Mouse (Mus musculus): ENCODE measurements around the gene Snx21. TPM values are rescaled to one million over a fixed set of nuclear protein-coding genes. Genes with fewer than 3 reads are reported as not detected.
A peak's percentile ranks its signal among the peaks of the same experiment; 100 is the strongest.

Gene Snx21
- polyA plus RNA-seq, 1 experiment = 19.5 TPM

GRCm38 (mm10) chr2:164783926-164784581 is 1.6 kb upstream of the Snx21 start:
- Histone ChIP-seq H3K79me2 (ENCODE audit: control insufficient read depth, insufficient read depth) (peaks cover 9% of the 10 kb centered on the region), H3K27me3 (ENCODE audit: control insufficient read depth, insufficient read depth, insufficient read length) (no peaks in the 10 kb centered on the region), H3K4me3 (ENCODE audit: insufficient read depth, poor library complexity, severe bottlenecking) (no peak overlapping the region), H3K36me3 (ENCODE audit: control insufficient read depth, insufficient read depth) (peaks cover 12% of the 10 kb centered on the region), H3K79me3 (ENCODE audit: low read depth) (no peaks in the 10 kb centered on the region), H3ac (ENCODE audit: control insufficient read depth, insufficient read length, low read depth) (no peak overlapping the region)
- TF ChIP-seq USF1 (IDR thresholded peaks at IDR 0.05; ENCODE audit: low read depth) (no peak), CEBPB (IDR thresholded peaks at IDR 0.05; ENCODE audit: low read depth) (no peak), MYOD1 (IDR thresholded peaks at IDR 0.05; ENCODE audit: control insufficient read depth, insufficient read length, low read depth) (no peak), MYOG (IDR thresholded peaks at IDR 0.05; ENCODE audit: control insufficient read depth, extremely low read depth, insufficient read length) (no peak), MAX (IDR thresholded peaks at IDR 0.05) (no peak), CTCF (IDR thresholded peaks at IDR 0.05; ENCODE audit: control insufficient read depth, insufficient read depth, insufficient read length) (no peak), FOSL1 (IDR thresholded peaks at IDR 0.05; ENCODE audit: insufficient read depth, low read length, poor library complexity, severe bottlenecking) (no peak)

GRCm38 (mm10) chr2:164784869-164785420 is 678 bp upstream of the Snx21 start:
- H3K4me3 ChIP-seq (ENCODE audit: insufficient read depth, poor library complexity, severe bottlenecking) = peak overlapping the region; percentile 45
- H3K79me2 ChIP-seq (ENCODE audit: control insufficient read depth, insufficient read depth) = peaks cover 9% of the 10 kb centered on the region

GRCm38 (mm10) chr2:164786388-164786885 is 814 bp downstream of the Snx21 start:
- peak overlapping the region; percentile 45 for H3K4me3 ChIP-seq (ENCODE audit: insufficient read depth, poor library complexity, severe bottlenecking)
- H3ac ChIP-seq (ENCODE audit: control insufficient read depth, insufficient read length, low read depth) = peak overlapping the region; percentile 64
- H3K79me2 ChIP-seq (ENCODE audit: control insufficient read depth, insufficient read depth) = peaks cover 9% of the 10 kb centered on the region
- H3K36me3 ChIP-seq (ENCODE audit: control insufficient read depth, insufficient read depth) = peaks cover 35% of the 10 kb centered on the region
- no peaks in the 10 kb centered on the region for H3K27me3 ChIP-seq (ENCODE audit: control insufficient read depth, insufficient read depth, insufficient read length)
- no peak for TF ChIP-seq CTCF (IDR thresholded peaks at IDR 0.05; ENCODE audit: control insufficient read depth, insufficient read depth, insufficient read length)
- TF ChIP-seq CEBPB (IDR thresholded peaks at IDR 0.05; ENCODE audit: low read depth) = no peak
- no peak for TF ChIP-seq MYOG (IDR thresholded peaks at IDR 0.05; ENCODE audit: control insufficient read depth, extremely low read depth, insufficient read length)
- no peak for TF ChIP-seq USF1 (IDR thresholded peaks at IDR 0.05; ENCODE audit: low read depth)
- no peak for TF ChIP-seq FOSL1 (IDR thresholded peaks at IDR 0.05; ENCODE audit: insufficient read depth, low read length, poor library complexity, severe bottlenecking)
- TF ChIP-seq MYOD1 (IDR thresholded peaks at IDR 0.05; ENCODE audit: control insufficient read depth, insufficient read length, low read depth) = no peak
- no peak for TF ChIP-seq MAX (IDR thresholded peaks at IDR 0.05)
- H3K79me3 ChIP-seq (ENCODE audit: low read depth) = no peaks in the 10 kb centered on the region

More at GRCm38 (mm10) chr2:164784869-164785420, 678 bp upstream of the Snx21 start:
- Histone ChIP-seq H3K27me3 (ENCODE audit: control insufficient read depth, insufficient read depth, insufficient read length) (no peaks in the 10 kb centered on the region), H3ac (ENCODE audit: control insufficient read depth, insufficient read length, low read depth) (peak overlapping the region; percentile 20), H3K79me3 (ENCODE audit: low read depth) (no peaks in the 10 kb centered on the region), H3K36me3 (ENCODE audit: control insufficient read depth, insufficient read depth) (peaks cover 21% of the 10 kb centered on the region)
- TF ChIP-seq USF1 (IDR thresholded peaks at IDR 0.05; ENCODE audit: low read depth) = no peak
- no peak for TF ChIP-seq MAX (IDR thresholded peaks at IDR 0.05)
- no peak for TF ChIP-seq MYOD1 (IDR thresholded peaks at IDR 0.05; ENCODE audit: control insufficient read depth, insufficient read length, low read depth)
- no peak for TF ChIP-seq CEBPB (IDR thresholded peaks at IDR 0.05; ENCODE audit: low read depth)
- TF ChIP-seq FOSL1 (IDR thresholded peaks at IDR 0.05; ENCODE audit: insufficient read depth, low read length, poor library complexity, severe bottlenecking) = no peak
- TF ChIP-seq CTCF (IDR thresholded peaks at IDR 0.05; ENCODE audit: control insufficient read depth, insufficient read depth, insufficient read length) = no peak
- no peak for TF ChIP-seq MYOG (IDR thresholded peaks at IDR 0.05; ENCODE audit: control insufficient read depth, extremely low read depth, insufficient read length)

- no peak overlapping the region for H3ac ChIP-seq (ENCODE audit: control insufficient read depth, insufficient read length, low read depth)
- H3K27me3 ChIP-seq (ENCODE audit: control insufficient read depth, insufficient read depth, insufficient read length) = no peaks in the 10 kb centered on the region
- peaks cover 9% of the 10 kb centered on the region for H3K79me2 ChIP-seq (ENCODE audit: control insufficient read depth, insufficient read depth)
- peak overlapping the region; percentile 45 for H3K4me3 ChIP-seq (ENCODE audit: insufficient read depth, poor library complexity, severe bottlenecking)
- H3K79me3 ChIP-seq (ENCODE audit: low read depth) = no peaks in the 10 kb centered on the region
- H3K36me3 ChIP-seq (ENCODE audit: control insufficient read depth, insufficient read depth) = peaks cover 38% of the 10 kb centered on the region
- TF ChIP-seq USF1 (IDR thresholded peaks at IDR 0.05; ENCODE audit: low read depth) = no peak
- TF ChIP-seq MYOD1 (IDR thresholded peaks at IDR 0.05; ENCODE audit: control insufficient read depth, insufficient read length, low read depth) = no peak
- no peak for TF ChIP-seq CEBPB (IDR thresholded peaks at IDR 0.05; ENCODE audit: low read depth)
- no peak for TF ChIP-seq MAX (IDR thresholded peaks at IDR 0.05)
- no peak for TF ChIP-seq CTCF (IDR thresholded peaks at IDR 0.05; ENCODE audit: control insufficient read depth, insufficient read depth, insufficient read length)
- TF ChIP-seq MYOG (IDR thresholded peaks at IDR 0.05; ENCODE audit: control insufficient read depth, extremely low read depth, insufficient read length) = no peak
- TF ChIP-seq FOSL1 (IDR thresholded peaks at IDR 0.05; ENCODE audit: insufficient read depth, low read length, poor library complexity, severe bottlenecking) = no peak
These were observed 1.4 kb downstream of the Snx21 start for GRCm38 (mm10) chr2:164787032-164787431.

- TF ChIP-seq MAX (IDR thresholded peaks at IDR 0.05) (no peak), USF1 (IDR thresholded peaks at IDR 0.05; ENCODE audit: low read depth) (no peak), MYOD1 (IDR thresholded peaks at IDR 0.05; ENCODE audit: control insufficient read depth, insufficient read length, low read depth) (no peak), FOSL1 (IDR thresholded peaks at IDR 0.05; ENCODE audit: insufficient read depth, low read length, poor library complexity, severe bottlenecking) (no peak), CTCF (IDR thresholded peaks at IDR 0.05; ENCODE audit: control insufficient read depth, insufficient read depth, insufficient read length) (no peak), MYOG (IDR thresholded peaks at IDR 0.05; ENCODE audit: control insufficient read depth, extremely low read depth, insufficient read length) (no peak)
- Histone ChIP-seq H3K79me3 (ENCODE audit: low read depth) (no peaks in the 10 kb centered on the region), H3K79me2 (ENCODE audit: control insufficient read depth, insufficient read depth) (peaks cover 9% of the 10 kb centered on the region), H3K27me3 (ENCODE audit: control insufficient read depth, insufficient read depth, insufficient read length) (no peaks in the 10 kb centered on the region), H3ac (ENCODE audit: control insufficient read depth, insufficient read length, low read depth) (no peak overlapping the region), H3K4me3 (ENCODE audit: insufficient read depth, poor library complexity, severe bottlenecking) (no peak overlapping the region), H3K36me3 (ENCODE audit: control insufficient read depth, insufficient read depth) (peaks cover 42% of the 10 kb centered on the region)
These were observed 2.2 kb downstream of the Snx21 start for GRCm38 (mm10) chr2:164787779-164788178.
